Mouse (Mus musculus) kidney, adult 9 months (tissue): ENCODE measurements around the gene Nkx2-5.

Experiments
- DNase-seq: peaks from one replicate; pipeline ENCODE4 v3.0.0; 2022

Nkx2-5 gene

GRCm38 (mm10) chr17:26835956-26836355 is 8.9 kb downstream of the Nkx2-5 start:
- DNase-seq: no peak

DNA sequence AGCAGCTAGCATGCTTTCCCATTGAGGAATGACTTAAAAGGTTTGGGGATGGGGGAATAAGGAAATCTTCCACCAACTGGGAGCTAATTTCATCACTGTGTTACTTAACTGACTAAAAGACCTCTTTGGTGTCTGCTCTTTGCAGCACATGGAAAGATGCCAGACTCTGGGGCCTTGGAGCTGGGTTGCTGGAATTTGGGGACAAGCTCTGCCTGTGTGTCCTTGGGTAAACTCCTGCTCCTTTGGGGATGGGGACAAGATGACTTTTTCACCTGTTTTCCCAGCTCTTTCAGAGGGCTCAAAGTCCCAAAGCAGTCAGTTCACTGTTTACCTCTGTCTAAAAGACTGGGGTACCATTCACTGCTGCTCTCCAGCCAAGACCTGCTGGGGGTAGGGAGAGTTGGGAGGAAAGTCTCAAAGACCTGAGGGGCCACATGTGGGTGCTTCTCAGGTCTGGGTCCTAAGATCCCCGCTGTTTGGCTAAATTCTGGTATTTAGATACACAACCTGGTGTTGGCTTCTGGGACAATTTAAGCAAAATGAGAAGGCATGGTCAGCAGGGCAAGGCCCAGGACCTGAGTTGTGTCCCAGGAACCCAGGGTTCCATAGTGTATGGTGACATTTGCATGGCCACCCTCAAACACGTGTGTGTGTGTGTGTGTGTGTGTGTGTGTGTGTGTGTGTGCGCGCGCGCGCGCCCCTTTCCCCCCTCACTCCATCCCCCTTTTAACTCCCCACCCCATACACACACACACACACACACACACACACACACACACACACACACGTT is 9.6 kb downstream of the Nkx2-5 start:
- no peak for DNase-seq

DNA sequence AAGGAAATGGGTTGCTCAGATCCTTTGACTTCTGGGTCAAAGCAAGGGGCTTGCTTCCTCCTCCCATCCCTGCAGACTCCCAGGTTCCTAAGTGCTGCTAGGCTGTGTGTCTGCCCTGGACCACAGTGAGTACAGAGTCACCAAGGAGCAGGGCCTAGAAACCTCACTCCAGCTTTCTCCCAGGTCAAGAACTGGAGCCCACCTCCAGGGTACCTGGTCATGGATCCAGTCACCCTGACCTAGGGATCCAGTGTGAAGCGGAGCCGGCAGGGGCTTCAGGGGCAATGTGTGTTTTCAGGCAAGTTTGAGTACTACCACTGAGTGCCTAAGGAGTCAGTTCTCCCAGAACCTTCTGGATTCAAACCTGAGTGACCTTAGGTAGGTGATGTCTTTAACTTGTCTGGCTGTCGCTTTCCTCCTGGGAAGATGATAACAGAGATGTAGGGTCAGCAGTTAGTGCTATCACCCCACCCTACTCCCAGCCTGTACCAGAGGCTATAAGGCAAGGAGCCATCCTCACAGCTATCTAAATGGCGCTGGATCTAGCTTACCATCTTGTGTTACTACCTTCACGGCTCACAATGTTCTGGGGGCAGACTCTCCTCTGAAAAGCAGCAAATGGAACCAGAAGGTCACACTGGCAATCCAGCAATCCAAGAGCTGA is 10.4 kb downstream of the Nkx2-5 start:
- no peak for DNase-seq

- DNase-seq: no peak
These were observed 11.0 kb downstream of the Nkx2-5 start for GRCm38 (mm10) chr17:26833806-26834205.

DNA sequence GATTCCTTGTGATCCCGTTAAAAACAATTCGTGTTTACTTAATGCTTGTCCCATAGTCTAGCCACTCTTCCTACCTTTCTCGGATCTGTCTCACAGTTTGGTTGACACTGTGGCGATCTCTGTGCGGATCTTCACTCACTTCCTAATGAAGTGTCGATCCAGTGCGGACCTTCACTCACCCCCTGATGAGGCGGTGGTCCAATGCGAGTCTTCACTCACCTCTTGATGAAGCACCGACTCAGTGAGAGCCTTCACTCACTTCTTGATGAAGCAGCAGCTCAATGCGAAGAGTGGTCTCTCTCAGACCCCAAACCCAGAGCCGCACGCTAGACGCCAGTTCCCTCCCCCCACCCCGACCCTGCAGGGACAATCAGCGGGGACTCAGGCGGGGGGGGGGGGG is 18.7 kb downstream of the Nkx2-5 start:
- no peak for DNase-seq

DNA sequence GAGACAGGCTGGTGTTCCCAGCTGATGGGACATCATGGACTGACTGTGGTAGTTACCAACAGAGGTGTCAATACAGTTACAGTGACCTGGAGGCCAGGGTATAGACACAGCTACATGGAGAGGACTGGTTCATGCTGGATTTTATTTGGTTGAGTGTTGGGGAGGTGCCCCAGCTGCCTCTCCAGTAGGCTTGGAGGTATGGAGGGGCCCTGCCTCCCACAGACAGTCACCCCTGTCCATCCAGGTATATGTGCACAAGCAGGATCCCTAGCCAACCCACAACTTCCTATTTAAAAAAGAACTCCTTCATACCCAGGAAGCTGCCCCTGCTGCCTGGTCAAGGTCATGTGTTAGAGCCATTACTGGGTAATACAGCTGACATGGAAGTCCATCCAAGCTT is 27.0 kb downstream of the Nkx2-5 start:
- DNase-seq: no peak

DNA sequence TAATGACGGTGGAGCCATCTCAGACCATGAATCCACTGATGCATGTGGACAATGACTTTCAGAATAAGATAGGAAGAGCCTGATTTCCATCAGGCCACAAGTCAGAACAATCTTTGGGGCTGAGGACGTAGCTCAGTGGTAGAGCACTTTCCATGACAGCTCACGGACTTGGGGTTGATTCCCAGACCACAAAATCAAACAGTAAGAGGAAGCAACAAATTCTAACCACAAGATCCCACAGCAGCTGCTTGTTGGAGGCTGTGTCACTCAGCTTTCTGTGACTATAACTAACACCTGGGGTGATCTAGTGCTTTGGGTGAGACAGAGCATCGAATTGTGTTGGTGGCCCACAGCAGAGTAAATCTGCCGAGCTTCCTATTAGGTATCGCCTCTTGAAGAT is 28.0 kb downstream of the Nkx2-5 start:
- DNase-seq: no peak

GRCm38 (mm10) chr17:26813497-26813896 is 31.3 kb downstream of the Nkx2-5 start:
- DNase-seq: no peak

- DNase-seq: no peak
These were observed 32.2 kb downstream of the Nkx2-5 start for GRCm38 (mm10) chr17:26812607-26813006.

DNA sequence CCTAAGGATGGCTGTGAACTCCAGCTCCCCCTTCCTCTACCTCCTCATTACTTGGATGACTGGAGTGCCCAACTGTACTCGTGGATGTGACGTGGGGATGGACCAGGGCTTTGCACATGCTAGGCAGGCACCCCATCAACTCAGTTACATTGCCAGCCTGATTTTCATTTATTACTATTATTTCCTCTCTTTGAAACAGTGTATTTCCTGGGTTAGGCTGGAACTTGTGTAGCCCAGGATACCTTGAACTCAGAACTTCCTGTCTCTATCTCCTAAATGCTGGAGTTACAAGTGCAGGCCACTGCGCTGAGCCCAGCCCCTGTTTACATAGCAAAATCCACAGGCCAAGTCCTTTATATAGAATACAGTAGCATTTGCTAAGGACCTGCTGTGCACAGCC is 41.9 kb downstream of the Nkx2-5 start:
- DNase-seq: no peak

DNA sequence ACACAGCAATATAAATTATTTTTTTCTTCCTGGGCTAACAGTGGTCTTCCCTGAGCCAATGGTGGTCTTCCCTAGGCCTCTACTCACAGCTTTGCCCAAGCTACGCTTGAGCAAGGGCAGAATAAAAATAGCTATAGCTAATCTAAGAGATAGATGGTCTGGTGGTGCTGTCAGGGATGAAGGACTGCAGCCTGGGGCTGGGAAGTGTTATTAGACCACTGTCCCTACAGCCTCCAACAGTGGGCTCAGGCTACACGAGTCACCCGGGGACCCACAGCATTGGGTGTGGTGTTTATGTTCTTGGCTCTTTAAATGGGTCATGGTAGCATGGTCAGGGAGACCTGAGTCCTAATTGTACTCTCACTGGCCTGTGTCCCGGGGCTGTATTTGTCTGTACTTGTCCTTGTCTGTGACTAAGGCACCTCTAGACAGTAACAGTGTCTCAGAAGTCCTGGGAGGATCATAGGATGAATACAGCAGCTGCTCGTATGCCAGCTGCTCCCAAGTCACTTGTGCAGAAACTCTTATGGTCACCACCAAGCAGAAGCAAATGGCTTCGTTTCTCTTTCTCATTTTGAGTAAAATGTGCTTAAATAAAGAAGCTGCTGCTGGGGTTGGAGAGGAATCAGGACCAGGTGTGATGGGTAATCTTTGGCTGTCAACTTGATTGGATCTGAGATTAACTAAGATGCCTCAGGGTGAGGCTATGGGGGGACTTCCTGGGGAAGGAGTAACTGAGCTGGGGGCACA is 47.3 kb downstream of the Nkx2-5 start:
- no peak for DNase-seq

DNA sequence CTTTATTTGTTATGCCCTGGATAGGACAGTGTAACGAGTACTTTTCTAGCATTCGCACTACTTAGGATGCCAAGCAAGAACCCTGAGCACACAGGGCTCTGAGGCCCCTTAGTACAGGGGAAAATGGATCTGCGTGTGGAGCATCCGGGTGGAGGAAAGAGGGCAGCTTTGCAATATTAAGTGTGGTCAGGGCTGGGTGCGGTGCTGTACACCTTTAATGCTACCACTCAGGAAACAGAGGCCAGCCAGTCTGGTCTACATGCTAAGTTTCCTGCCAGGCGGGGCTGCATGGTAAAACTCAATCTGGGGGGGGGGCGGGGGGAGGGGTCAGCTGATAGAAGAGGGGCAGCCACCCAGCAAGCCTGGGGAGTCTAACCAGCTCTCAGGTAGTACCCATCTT is 49.4 kb downstream of the Nkx2-5 start:
- no peak for DNase-seq

- DNase-seq: peak; percentile 70
These were observed 50.1 kb downstream of the Nkx2-5 start for GRCm38 (mm10) chr17:26794744-26795143.

DNA sequence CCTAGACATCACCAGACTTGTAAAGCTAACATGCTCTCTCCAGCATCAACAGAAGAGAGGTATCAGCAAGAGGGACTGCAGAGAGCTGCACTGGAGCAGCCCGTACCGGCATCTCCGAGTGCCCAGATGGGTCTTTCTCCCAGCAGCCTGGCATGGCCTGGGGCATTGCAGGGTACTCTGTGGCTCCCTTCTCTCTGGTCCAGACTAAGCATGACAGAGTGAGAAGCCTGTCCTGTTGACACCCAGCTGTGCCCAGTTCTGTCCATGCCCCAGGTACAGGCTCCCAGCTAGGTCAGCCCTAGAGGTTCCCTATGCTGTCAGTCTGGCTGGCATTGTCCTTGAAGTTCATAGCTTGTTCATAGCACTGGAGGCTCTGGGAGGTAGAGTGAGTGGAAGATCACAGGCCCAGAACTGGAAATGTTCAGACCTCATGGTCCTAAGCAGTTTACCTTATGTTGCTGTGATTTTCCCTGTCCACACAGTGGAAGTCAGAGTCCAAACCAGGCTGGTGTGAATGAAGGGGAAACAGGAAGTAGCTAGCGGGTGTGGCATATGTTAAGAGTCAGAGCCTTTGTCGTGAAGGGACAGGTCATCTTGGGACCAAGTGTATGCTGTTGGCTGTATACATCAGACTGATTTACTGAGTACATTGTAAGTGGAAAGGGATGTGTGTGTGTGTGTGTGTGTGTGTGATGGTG is 51.6 kb downstream of the Nkx2-5 start:
- DNase-seq: no peak

GRCm38 (mm10) chr17:26792096-26792495 is 52.7 kb downstream of the Nkx2-5 start:
- DNase-seq: no peak

GRCm38 (mm10) chr17:26791580-26791979 is 53.2 kb downstream of the Nkx2-5 start:
- no peak for DNase-seq

DNA sequence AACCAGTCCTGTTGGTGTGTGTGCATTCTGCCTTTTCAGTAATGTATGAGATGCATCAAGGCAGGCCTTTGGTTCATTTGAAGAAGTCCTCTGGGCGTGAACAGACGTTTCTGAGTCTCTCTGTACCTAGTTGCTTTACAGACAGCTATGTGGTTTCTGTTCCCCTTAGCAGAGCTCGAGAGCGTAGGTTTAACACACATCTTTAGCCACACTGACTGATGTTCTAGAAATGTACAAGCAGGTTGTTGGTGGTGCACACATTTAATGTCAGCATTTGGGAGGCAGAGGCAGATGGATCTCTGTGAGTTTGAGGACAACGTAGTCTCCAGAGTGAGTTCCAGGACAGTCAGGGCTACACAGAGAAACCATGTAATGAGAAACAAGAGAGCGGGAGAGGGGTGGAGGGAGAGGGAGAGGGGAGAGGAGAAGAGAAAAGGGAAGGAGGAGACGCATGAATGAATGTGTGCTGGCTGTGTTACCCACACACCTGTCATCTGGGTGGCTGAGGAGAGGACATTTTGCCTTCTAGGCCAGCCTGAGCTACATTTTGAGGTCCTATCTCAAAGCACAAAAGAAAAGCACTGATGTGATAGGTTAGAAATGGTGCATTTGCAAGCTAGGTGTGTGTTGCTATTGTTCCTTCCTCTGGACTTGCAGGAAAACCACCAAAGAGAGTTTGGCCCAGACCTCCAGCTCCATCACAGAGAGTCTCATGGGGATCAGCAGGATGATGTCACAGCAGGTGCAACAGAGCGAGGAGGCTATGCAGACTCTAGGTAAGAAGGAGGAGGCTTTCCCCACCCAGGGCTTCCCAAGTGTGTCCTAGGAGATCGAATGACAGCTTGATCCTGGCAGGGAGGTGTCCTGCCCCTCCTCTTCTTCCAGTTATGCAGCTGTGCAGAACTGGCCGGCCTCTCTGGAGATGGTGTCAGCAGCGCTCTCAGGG is 54.3 kb downstream of the Nkx2-5 start:
- no peak for DNase-seq

DNA sequence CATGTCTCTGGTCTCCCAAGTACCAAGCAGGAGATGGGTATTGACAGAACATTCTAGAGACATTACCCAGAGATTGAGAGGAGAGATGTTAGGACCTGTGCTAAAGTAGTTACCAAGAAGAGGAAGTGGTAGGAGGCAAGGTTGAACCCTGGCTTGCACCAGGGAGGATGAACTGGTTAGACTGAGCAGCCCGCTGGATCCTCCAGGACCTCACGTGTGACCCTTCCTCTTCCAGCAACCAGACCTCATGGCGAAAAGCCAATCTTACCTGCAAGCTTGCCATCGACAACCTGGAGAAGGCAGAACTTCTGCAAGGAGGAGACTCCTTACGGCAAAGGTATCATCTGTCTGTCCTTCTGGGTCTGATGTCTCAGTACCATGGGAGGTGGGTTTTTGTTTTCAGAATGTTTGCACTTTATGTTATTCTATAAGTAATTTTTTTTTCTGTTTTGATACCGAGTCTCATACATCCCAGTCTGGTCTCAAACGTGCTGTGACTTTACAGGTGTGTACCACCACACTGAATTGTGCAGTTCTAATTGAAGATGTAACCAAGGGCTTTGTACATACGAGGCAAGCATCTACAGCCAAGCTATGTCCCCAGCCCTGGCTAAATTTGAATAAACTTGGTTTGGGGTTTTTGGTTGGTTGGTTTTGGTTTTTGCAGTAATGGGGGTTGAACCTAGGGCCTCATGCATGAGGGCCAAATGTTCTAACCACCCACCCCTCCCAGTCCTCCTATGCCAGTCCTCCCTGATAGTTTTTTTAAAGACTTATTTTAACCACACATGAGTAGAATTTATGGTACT is 55.1 kb downstream of the Nkx2-5 start:
- no peak for DNase-seq

DNA sequence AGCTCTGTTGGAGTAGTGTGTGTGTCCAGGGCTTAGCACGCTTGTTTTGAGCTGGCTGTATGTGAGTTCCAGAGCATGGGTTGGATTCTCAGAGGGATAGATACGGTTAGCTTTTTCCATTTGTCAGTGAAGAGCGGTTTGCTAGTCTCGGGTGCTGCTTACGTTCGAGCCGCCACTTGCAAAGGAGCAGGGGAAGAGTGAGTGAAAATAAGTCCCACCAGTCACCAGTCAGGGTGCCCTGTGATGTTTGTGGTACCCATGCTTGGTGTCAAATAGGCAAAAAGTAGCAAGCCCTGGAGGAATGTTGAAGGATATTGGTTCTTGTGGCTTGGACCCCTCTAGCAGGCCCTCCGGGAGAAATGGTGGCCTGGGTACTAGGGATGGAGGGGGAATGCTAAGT is 55.8 kb downstream of the Nkx2-5 start:
- no peak for DNase-seq
